Mouse (Mus musculus) embryonic facial prominence, embryonic 15.5 days (tissue): Measurements from ENCODE around the gene Sfxn4. TPM values are rescaled to one million over a fixed set of nuclear protein-coding genes. Genes with fewer than 3 reads are reported as not detected.

ENCODE experiments used
- ATAC-seq: fragments of 200-750 bp; cut with Nextera tagmentation; 2 replicates; pipeline ENCODE4 v1.8.0; 2017; ENCODE audit warnings: low read depth, moderate TSS enrichment; ENCODE audit not compliant: insufficient number of reproducible peaks, low FRiP score, low TSS enrichment
- H3K27ac ChIP-seq: fragments of 300-500 bp; sonication (generic); replicated peaks from 2 replicates; pipeline ENCODE4 v1.5.1; 2015; ENCODE audit warnings: mild to moderate bottlenecking, inconsistent platforms
- H3K27me3 ChIP-seq: fragments of 300-500 bp; sonication (generic); 2 replicates; pipeline ENCODE4 v1.6.1; 2015; ENCODE audit warnings: inconsistent platforms
- H3K36me3 ChIP-seq: fragments of 300-500 bp; sonication (generic); 2 replicates; pipeline ENCODE4 v1.6.1; 2015; ENCODE audit warnings: mild to moderate bottlenecking, inconsistent platforms
- H3K4me1 ChIP-seq: fragments of 300-500 bp; sonication (generic); 2 replicates; pipeline ENCODE4 v1.6.1; 2015; ENCODE audit warnings: inconsistent platforms
- H3K4me2 ChIP-seq: fragments of 300-500 bp; sonication (generic); replicated peaks from 2 replicates; pipeline ENCODE4 v1.6.1; 2015; ENCODE audit warnings: mild to moderate bottlenecking, inconsistent platforms
- H3K4me3 ChIP-seq: fragments of 300-500 bp; sonication (generic); replicated peaks from 2 replicates; pipeline ENCODE4 v1.5.1; 2015; ENCODE audit warnings: mild to moderate bottlenecking, inconsistent platforms
- H3K9ac ChIP-seq: fragments of 300-500 bp; sonication (generic); 2 replicates; pipeline ENCODE4 v1.6.1; 2015; ENCODE audit warnings: inconsistent platforms
- H3K9me3 ChIP-seq: fragments of 300-500 bp; sonication (generic); replicated peaks from 2 replicates; pipeline ENCODE4 v1.6.1; 2016; ENCODE audit warnings: inconsistent platforms
- WGBS: fragments of 180-500 bp; shearing (Covaris S2); methylation state at CpG from one replicate; pipeline ENCODE4 v1.1.7; 2015; 5-methylcytosine and 5-hydroxymethylcytosine counted together
- polyA plus RNA-seq: library from polyadenylated mRNA; unstranded; fragments of >200 nt; fragmentation: Nextera tagmentation; extraction: Ambion mirVana; gene quantifications from 2 replicates; pipeline ENCODE4 v1.2.1, GENCODE M21; 2015

Sfxn4 gene
- polyA plus RNA-seq, 1 experiment from 2014 or later, result 9.2 TPM

GRCm38 (mm10) chr19:60818677-60819076 lies 42.6 kb downstream of the Sfxn4 start:
- 85% methylated on average over 6 of the region's 6 CpGs for WGBS
- H3K27me3 ChIP-seq, result no peaks in the 10 kb centered on the region
- H3K4me1 ChIP-seq, result no peaks in the 10 kb centered on the region
- peaks cover 60% of the 10 kb centered on the region for H3K36me3 ChIP-seq
- no peak overlapping the region for H3K9ac ChIP-seq
- no peak overlapping the region for H3K4me2 ChIP-seq
- ATAC-seq, result no peak
- H3K27ac ChIP-seq, result no peak overlapping the region
- H3K9me3 ChIP-seq, result no peaks in the 10 kb centered on the region
- H3K4me3 ChIP-seq, result no peak overlapping the region

DNA sequence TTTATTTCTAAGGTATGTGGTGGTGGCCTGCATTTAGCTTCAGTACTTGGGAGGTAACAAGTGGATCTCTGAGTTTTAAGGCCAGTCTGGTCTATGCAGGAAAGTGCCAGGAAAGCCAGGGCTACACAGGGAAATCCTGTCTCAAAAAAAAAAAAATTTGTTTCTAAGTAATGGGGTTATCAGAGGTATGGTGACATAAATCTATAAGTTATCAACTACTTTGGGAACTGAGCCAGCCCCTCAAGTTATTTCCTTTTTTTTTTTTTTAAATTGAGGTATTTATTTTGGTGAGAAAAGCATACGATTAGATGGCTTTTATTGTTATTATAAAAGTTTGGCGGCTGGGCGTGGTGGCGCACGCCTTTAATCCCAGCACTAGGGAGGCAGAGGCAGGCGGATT lies 48.1 kb downstream of the Sfxn4 start:
- no peaks in the 10 kb centered on the region for H3K9me3 ChIP-seq
- no peaks in the 10 kb centered on the region for H3K27me3 ChIP-seq
- H3K4me3 ChIP-seq, result no peak overlapping the region
- ATAC-seq, result no peak
- WGBS, result 97% methylated on average over 6 of the region's 6 CpGs
- H3K36me3 ChIP-seq, result peaks cover 20% of the 10 kb centered on the region
- peaks cover 9% of the 10 kb centered on the region; the same call in 1 of the 2 replicates for H3K4me1 ChIP-seq
- no peak overlapping the region for H3K4me2 ChIP-seq
- H3K9ac ChIP-seq, result no peak overlapping the region
- no peak overlapping the region for H3K27ac ChIP-seq

- no peaks in the 10 kb centered on the region for H3K27me3 ChIP-seq
- ATAC-seq, result no peak
- H3K4me2 ChIP-seq, result peak overlapping the region; percentile 64
- peak overlapping the region; percentile 48 for H3K9ac ChIP-seq
- peak overlapping the region; percentile 75 for H3K4me3 ChIP-seq
- WGBS, result 17% methylated on average over 10 of the region's 10 CpGs
- H3K4me1 ChIP-seq, result peaks cover 9% of the 10 kb centered on the region; the same call in 1 of the 2 replicates
- H3K36me3 ChIP-seq, result peaks cover 15% of the 10 kb centered on the region
- H3K27ac ChIP-seq, result 0 out of 2 replicates have a peak overlapping the region, but pooled peaks have one; percentile 73
- H3K9me3 ChIP-seq, result no peaks in the 10 kb centered on the region
These were observed 49.3 kb downstream of the Sfxn4 start for GRCm38 (mm10) chr19:60812036-60812389.

- H3K4me2 ChIP-seq, result peak within 1 kb of the TSS; percentile 64
- WGBS, result 2% methylated on average over 45 of the region's 45 CpGs
- H3K36me3 ChIP-seq, result peaks cover 11% of the 10 kb centered on the region
- H3K4me1 ChIP-seq, result peaks cover 9% of the 10 kb centered on the region; the same call in 1 of the 2 replicates
- peak within 1 kb of the TSS; percentile 75 for H3K4me3 ChIP-seq
- peak; percentile 99 for ATAC-seq
- H3K27me3 ChIP-seq, result no peaks in the 10 kb centered on the region
- no peaks in the 10 kb centered on the region for H3K9me3 ChIP-seq
- peak within 1 kb of the TSS; percentile 48 for H3K9ac ChIP-seq
- 0 out of 2 replicates have a peak within 1 kb of the TSS, but pooled peaks have one; percentile 73 for H3K27ac ChIP-seq
These were observed 49.9 kb downstream of the Sfxn4 start, which contains the start of gene Fam45a for GRCm38 (mm10) chr19:60811098-60812035. TSS of gene Fam45a (plus strand) at chr19:60811585.

- no peak overlapping the region for H3K4me2 ChIP-seq
- peaks cover 3% of the 10 kb centered on the region; the same call in 1 of the 2 replicates for H3K36me3 ChIP-seq
- no peak overlapping the region for H3K27ac ChIP-seq
- no peak for ATAC-seq
- no peak overlapping the region for H3K9ac ChIP-seq
- H3K27me3 ChIP-seq, result no peaks in the 10 kb centered on the region
- 87% methylated on average over 2 of the region's 2 CpGs for WGBS
- no peak overlapping the region for H3K4me3 ChIP-seq
- peaks cover 9% of the 10 kb centered on the region; the same call in 1 of the 2 replicates for H3K4me1 ChIP-seq
- H3K9me3 ChIP-seq, result no peaks in the 10 kb centered on the region
These were observed 51.4 kb downstream of the Sfxn4 start for GRCm38 (mm10) chr19:60809927-60810326.

DNA sequence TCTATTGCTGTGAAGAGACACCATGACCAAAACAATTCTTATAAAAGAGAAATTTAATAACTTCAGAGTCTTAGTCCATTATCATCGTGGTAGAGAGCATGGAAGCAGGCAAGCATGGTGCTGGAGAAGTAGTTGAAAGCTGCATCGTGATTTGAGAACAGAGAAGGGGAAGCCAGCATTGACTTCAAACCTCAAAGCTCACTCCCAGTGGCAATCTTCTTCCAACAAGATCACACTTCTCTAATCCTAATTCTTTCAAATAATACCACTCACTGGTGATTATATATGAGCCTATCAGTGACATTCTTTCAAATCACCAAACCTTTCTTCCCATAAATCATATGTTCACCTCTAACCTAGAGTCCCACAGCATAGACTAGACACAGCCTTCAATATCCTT lies 56.4 kb downstream of the Sfxn4 start:
- no peak overlapping the region for H3K27ac ChIP-seq
- H3K4me1 ChIP-seq, result no peaks in the 10 kb centered on the region
- H3K4me3 ChIP-seq, result no peak overlapping the region
- no peaks in the 10 kb centered on the region for H3K36me3 ChIP-seq
- H3K27me3 ChIP-seq, result no peaks in the 10 kb centered on the region
- no peak overlapping the region for H3K4me2 ChIP-seq
- 55% methylated on average over 2 of the region's 2 CpGs for WGBS
- no peak for ATAC-seq
- H3K9me3 ChIP-seq, result no peaks in the 10 kb centered on the region
- H3K9ac ChIP-seq, result no peak overlapping the region

- Histone ChIP-seq H3K36me3 (no peaks in the 10 kb centered on the region), H3K27me3 (0 out of 2 replicates have a peak, but pooled peaks cover 3% of the 10 kb centered on the region), H3K4me3 (no peak overlapping the region), H3K9me3 (no peaks in the 10 kb centered on the region), H3K9ac (no peak overlapping the region), H3K27ac (no peak overlapping the region), H3K4me1 (no peaks in the 10 kb centered on the region), H3K4me2 (no peak overlapping the region)
- ATAC-seq, result no peak
- 65% methylated on average over 7 of the region's 7 CpGs for WGBS
These were observed 61.3 kb downstream of the Sfxn4 start for GRCm38 (mm10) chr19:60799867-60800569.

DNA sequence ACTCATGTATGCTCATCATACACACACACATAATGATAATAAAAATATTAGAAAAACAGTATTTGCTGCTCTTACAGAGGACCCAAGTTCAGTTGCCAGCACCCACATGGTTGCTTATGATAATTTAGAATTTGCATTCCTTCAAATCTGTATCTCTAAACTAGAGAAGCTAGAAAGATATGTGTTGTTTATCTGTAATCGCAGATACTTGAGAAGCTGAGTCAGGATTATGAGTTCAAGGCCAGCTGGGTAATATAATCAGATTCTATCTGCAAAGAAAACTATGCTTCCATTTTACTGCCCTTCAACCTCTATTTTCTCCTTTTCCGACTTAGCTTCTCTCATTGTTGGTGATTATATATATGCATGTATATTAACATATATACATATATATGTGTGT lies 63.9 kb downstream of the Sfxn4 start:
- WGBS, result 86% methylated on average over 2 of the region's 2 CpGs
- Histone ChIP-seq H3K36me3 (no peaks in the 10 kb centered on the region), H3K9me3 (no peaks in the 10 kb centered on the region), H3K27ac (no peak overlapping the region), H3K27me3 (0 out of 2 replicates have a peak, but pooled peaks cover 3% of the 10 kb centered on the region), H3K4me2 (no peak overlapping the region), H3K4me3 (no peak overlapping the region), H3K4me1 (no peaks in the 10 kb centered on the region), H3K9ac (no peak overlapping the region)
- ATAC-seq, result no peak

GRCm38 (mm10) chr19:60795244-60795643 lies 66.0 kb downstream of the Sfxn4 start:
- Histone ChIP-seq H3K4me3 (no peak overlapping the region), H3K27ac (no peak overlapping the region), H3K4me2 (no peak overlapping the region), H3K9ac (no peak overlapping the region), H3K4me1 (0 out of 2 replicates have a peak, but pooled peaks cover 4% of the 10 kb centered on the region), H3K36me3 (no peaks in the 10 kb centered on the region), H3K27me3 (0 out of 2 replicates have a peak, but pooled peaks cover 3% of the 10 kb centered on the region), H3K9me3 (no peaks in the 10 kb centered on the region)
- ATAC-seq, result no peak
- WGBS, result 68% methylated on average over 2 of the region's 2 CpGs

DNA sequence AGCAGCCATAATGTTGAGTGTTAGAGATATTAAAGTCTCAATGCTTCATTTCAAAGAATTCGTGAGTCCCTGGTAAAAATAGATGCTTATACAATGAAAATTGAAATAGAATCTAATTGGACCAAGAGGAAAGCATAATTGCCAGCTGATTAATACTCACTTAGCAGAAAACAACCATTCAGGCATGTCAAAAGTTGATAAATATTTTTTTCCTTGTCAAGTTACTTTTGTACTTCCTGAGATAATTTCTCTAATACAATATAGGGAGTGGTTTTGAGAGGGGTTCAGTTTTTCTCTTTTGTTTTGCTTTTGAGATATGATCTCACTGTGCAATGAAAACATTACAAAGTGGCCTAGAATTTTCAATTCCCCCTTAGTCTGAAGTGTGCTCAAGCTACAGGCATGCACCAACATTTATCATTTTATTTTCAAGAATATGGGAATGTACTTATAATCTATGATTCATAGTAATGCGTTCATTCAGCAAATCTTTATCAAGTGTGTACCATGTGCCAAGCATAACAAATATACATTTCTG lies 68.0 kb downstream of the Sfxn4 start:
- H3K27ac ChIP-seq, result no peak overlapping the region
- H3K9ac ChIP-seq, result no peak overlapping the region
- WGBS, result 79% methylated on average over 2 of the region's 2 CpGs
- no peak for ATAC-seq
- H3K9me3 ChIP-seq, result no peaks in the 10 kb centered on the region
- H3K4me1 ChIP-seq, result peaks cover 7% of the 10 kb centered on the region; the same call in 1 of the 2 replicates
- H3K27me3 ChIP-seq, result no peaks in the 10 kb centered on the region
- no peaks in the 10 kb centered on the region for H3K36me3 ChIP-seq
- no peak overlapping the region for H3K4me2 ChIP-seq
- H3K4me3 ChIP-seq, result no peak overlapping the region

- Histone ChIP-seq H3K9me3 (no peaks in the 10 kb centered on the region), H3K4me1 (peaks cover 12% of the 10 kb centered on the region; the same call in 1 of the 2 replicates), H3K27me3 (no peaks in the 10 kb centered on the region), H3K9ac (peak overlapping the region; percentile 100), H3K27ac (peak overlapping the region; percentile 99), H3K36me3 (no peaks in the 10 kb centered on the region), H3K4me2 (peak overlapping the region; percentile 59), H3K4me3 (peak overlapping the region; percentile 98)
- ATAC-seq, result no peak
- 13% methylated on average over 9 of the region's 9 CpGs for WGBS
These were observed 70.1 kb downstream of the Sfxn4 start for GRCm38 (mm10) chr19:60791164-60791563.
